In genomic region chr16:58479898-58480448, GRCm38 (mm10) we compare ENCODE assay signal across 20 mouse cellular contexts. TPM values are rescaled to one million over a fixed set of nuclear protein-coding genes. Genes with fewer than 3 reads are reported as not detected.
A peak's percentile ranks its signal among the peaks of the same experiment; 100 is the strongest.
DNase-seq lines count a peak whose midpoint lies in the region; ATAC-seq lines count a peak whose summit lies in the region.
"Had no signal": no experiment of that assay in that cellular context is flagged by ENCODE, and none has a peak within 500 bp of the region (broad histone marks: within the 10 kb centered on the region; RNA-seq: fewer than 3 reads in every experiment).

No protein-coding gene starts in this region.

- WGBS in kidney, embryonic 15.5 days, result 82% methylated on average over 4 of the region's 4 CpGs
- 87% methylated on average over 4 of the region's 4 CpGs for WGBS in midbrain, embryonic 15.5 days
- 82% methylated on average over 4 of the region's 4 CpGs for WGBS in midbrain, embryonic 16.5 days

- peak overlapping the region; percentile 56; the same call in 1 of the 2 replicates for H3K27ac ChIP-seq in kidney, embryonic 15.5 days
- no peak overlapping the region for H3K27ac ChIP-seq in midbrain, embryonic 15.5 days
- no peak overlapping the region for H3K27ac ChIP-seq in midbrain, embryonic 16.5 days (ENCODE audit: low read length)
- H3K27ac ChIP-seq: embryonic facial prominence, embryonic 15.5 days; heart, embryonic 13.5 days; hindbrain, embryonic 14.5 days; layer of hippocampus, adult 2 months; neural tube, embryonic 13.5 days had no signal

- no peaks in the 10 kb centered on the region for H3K27me3 ChIP-seq in kidney, embryonic 15.5 days
- no peaks in the 10 kb centered on the region for H3K27me3 ChIP-seq in midbrain, embryonic 15.5 days (replicated peaks)
- no peaks in the 10 kb centered on the region for H3K27me3 ChIP-seq in midbrain, embryonic 16.5 days (ENCODE audit: control insufficient read depth, insufficient read depth, low read depth, low read length)
- H3K27me3 ChIP-seq: embryonic facial prominence, embryonic 15.5 days; heart, embryonic 13.5 days; neural tube, embryonic 13.5 days; Patski had no signal

- peaks cover 47% of the 10 kb centered on the region for H3K4me1 ChIP-seq in kidney, embryonic 15.5 days
- no peaks in the 10 kb centered on the region for H3K4me1 ChIP-seq in midbrain, embryonic 15.5 days
- no peaks in the 10 kb centered on the region for H3K4me1 ChIP-seq in midbrain, embryonic 16.5 days (ENCODE audit: control insufficient read depth, insufficient read depth, low read length)
- H3K4me1 ChIP-seq: embryonic facial prominence, embryonic 15.5 days; neural tube, embryonic 13.5 days had no signal

- ATAC-seq in kidney, embryonic 15.5 days (replicated peaks; ENCODE audit: low FRiP score), result no peak
- peak; percentile 58; the same call in 1 of the 2 replicates for ATAC-seq in midbrain, embryonic 15.5 days (replicated peaks)
- no peak for ATAC-seq in midbrain, embryonic 16.5 days
- peak; percentile 82 to 84 for ATAC-seq in hematopoietic stem cell, adult 5-6 weeks (replicated peaks in 1 of 2; ENCODE audit: insufficient read depth in 1 of 2, low FRiP score in 2 of 2, low TSS enrichment in 1 of 2, low read depth in 1 of 2, poor library complexity in 2 of 2, severe bottlenecking in 2 of 2)
- ATAC-seq: forebrain, embryonic 16.5 days; lung, postnatal 0 days; Patski had no signal

- no peak overlapping the region for H3K4me2 ChIP-seq in kidney, embryonic 15.5 days
- no peak overlapping the region for H3K4me2 ChIP-seq in midbrain, embryonic 15.5 days
- H3K4me2 ChIP-seq in midbrain, embryonic 16.5 days (ENCODE audit: low read length), result no peak overlapping the region
- H3K4me2 ChIP-seq: embryonic facial prominence, embryonic 15.5 days; heart, embryonic 13.5 days; hindbrain, embryonic 14.5 days; neural tube, embryonic 13.5 days had no signal

- DNase-seq in kidney, adult 8-10 months, result no peak
- no peak for DNase-seq in embryo, embryonic 10.5 days (ENCODE audit: low spot score)
- DNase-seq in right cerebral cortex, adult 18-20 months, result no peak
- DNase-seq: adrenal gland, postnatal 14 days; cerebellum, adult 9-11 months; layer of hippocampus, postnatal 36 days; right cerebral cortex, postnatal 25 days; thymus, adult 18-20 months had no signal

- no peak overlapping the region for H3K9ac ChIP-seq in kidney, embryonic 15.5 days
- H3K9ac ChIP-seq in midbrain, embryonic 15.5 days, result no peak overlapping the region
- H3K9ac ChIP-seq in midbrain, embryonic 16.5 days (ENCODE audit: low read depth, low read length), result no peak overlapping the region
- H3K9ac ChIP-seq: embryonic facial prominence, embryonic 15.5 days; heart, embryonic 13.5 days; hindbrain, embryonic 14.5 days; neural tube, embryonic 13.5 days had no signal

- no peak overlapping the region for H3K4me3 ChIP-seq in kidney, embryonic 15.5 days (replicated peaks)
- no peak overlapping the region for H3K4me3 ChIP-seq in midbrain, embryonic 15.5 days
- H3K4me3 ChIP-seq in midbrain, embryonic 16.5 days (ENCODE audit: low read depth, low read length), result no peak overlapping the region
- H3K4me3 ChIP-seq: embryonic facial prominence, embryonic 15.5 days; heart, embryonic 13.5 days; layer of hippocampus, adult 2 months; neural tube, embryonic 13.5 days had no signal

- H3K36me3 ChIP-seq in kidney, embryonic 15.5 days, result peaks cover 41% of the 10 kb centered on the region
- H3K36me3 ChIP-seq in midbrain, embryonic 15.5 days (replicated peaks), result no peaks in the 10 kb centered on the region
- 0 out of 2 replicates have a peak, but pooled peaks cover 3% of the 10 kb centered on the region for H3K36me3 ChIP-seq in midbrain, embryonic 16.5 days (ENCODE audit: control insufficient read depth, insufficient read depth, low read length)

- no peaks in the 10 kb centered on the region for H3K9me3 ChIP-seq in kidney, embryonic 15.5 days (replicated peaks)
- 0 out of 2 replicates have a peak, but pooled peaks cover 4% of the 10 kb centered on the region for H3K9me3 ChIP-seq in midbrain, embryonic 15.5 days
- H3K9me3 ChIP-seq in midbrain, embryonic 16.5 days (replicated peaks; ENCODE audit: control insufficient read depth, low read length, poor library complexity, severe bottlenecking), result no peaks in the 10 kb centered on the region
- H3K9me3 ChIP-seq: embryonic facial prominence, embryonic 15.5 days had no signal

RNA-seq across cellular contexts. Expression of gene St3gal6, which starts 44.1 kb away (rescaled TPM):
- 71.9 and 75.2 TPM in 2 replicates for polyA plus RNA-seq in kidney, embryonic 15.5 days (2015; fragmentation: Nextera tagmentation; extraction: Ambion mirVana)
- 12.1 and 13.6 TPM in 2 replicates for polyA plus RNA-seq in midbrain, embryonic 15.5 days (2015; fragmentation: Nextera tagmentation; extraction: Ambion mirVana)
- polyA plus RNA-seq in midbrain, embryonic 16.5 days (2015; fragmentation: Nextera tagmentation; extraction: Ambion mirVana), result 12.6 and 13.2 TPM in 2 replicates
- total RNA-seq in hematopoietic stem cell, adult 5-6 weeks (2017), result 8.4 and 17.6 TPM in 2 replicates

Comparison
In these comparisons a context has a peak if more than half of its experiments do, and no peak if none do; other contexts are left out.
1. ATAC-seq: peak in midbrain, embryonic 15.5 days (single experiment) and hematopoietic stem cell, adult 5-6 weeks (2 of 2); none in kidney, embryonic 15.5 days (single experiment) and midbrain, embryonic 16.5 days (single experiment).